Mouse (Mus musculus): ENCODE measurements around the gene Phb2.

DNA sequence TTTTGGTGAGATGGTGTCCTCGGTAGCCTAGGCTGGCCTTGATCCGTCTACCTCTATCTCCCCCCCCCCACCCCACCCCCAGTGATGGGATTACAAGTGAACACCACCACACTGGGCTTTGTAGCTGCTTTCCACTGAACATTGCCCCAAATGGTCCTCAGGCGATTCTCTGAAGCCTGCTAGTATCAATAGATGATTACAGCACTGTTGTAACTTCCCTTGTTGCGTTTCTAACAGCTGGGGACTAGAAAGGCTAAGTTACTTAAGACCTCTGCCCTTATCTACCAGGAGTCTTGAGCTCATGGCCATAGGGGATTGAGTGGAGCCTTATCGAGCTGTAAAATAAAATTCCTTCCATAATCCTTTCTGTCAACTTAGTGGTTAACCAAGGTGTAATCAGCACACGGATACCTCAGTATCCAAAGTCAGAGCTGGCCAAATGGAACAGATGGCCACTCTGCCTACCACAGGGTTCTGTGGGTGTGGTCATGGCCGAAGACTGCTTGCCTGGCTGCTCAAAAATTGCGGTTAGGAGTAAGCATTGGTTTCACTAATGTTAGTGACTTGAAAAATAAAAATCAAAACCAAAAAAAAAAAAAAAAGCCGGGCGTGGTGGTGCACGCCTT is 42.8 kb upstream of the Phb2 start:
- no peak for TF ChIP-seq POLR2A (IDR thresholded peaks at IDR 0.05; ENCODE audit: borderline replicate concordance, low read depth, low read length)
- TF ChIP-seq CTCF (IDR thresholded peaks at IDR 0.05; ENCODE audit: low read depth, low read length), result no peak
